Mouse (Mus musculus): ENCODE measurements around the gene Atp11c.

Gene Atp11c

GRCm38 (mm10) chrX:60381711-60382110, 210.8 kb downstream of the Atp11c start:
- DNase-seq: no peak

DNA sequence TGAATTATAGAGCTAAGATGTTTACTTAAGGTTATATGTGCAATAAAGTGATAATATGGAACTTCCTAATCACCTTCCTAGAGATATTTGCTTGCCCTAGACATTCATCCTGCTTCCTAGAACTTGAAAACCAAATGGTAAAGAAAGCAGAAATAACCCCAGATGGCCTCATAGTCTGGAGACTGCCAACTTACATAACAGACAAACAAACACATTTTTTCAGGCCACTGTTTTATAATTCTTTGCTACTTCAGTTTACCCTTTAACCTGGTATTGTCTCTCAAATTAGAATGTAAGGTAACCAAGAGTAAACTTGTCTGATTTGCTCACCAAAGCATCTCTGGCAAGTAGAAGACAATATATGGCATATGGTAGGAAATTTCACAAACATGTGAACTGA, 212.1 kb downstream of the Atp11c start:
- no peak for DNase-seq

- no peak for DNase-seq
Observed at GRCm38 (mm10) chrX:60348741-60349140, 243.8 kb downstream of the Atp11c start.

DNA sequence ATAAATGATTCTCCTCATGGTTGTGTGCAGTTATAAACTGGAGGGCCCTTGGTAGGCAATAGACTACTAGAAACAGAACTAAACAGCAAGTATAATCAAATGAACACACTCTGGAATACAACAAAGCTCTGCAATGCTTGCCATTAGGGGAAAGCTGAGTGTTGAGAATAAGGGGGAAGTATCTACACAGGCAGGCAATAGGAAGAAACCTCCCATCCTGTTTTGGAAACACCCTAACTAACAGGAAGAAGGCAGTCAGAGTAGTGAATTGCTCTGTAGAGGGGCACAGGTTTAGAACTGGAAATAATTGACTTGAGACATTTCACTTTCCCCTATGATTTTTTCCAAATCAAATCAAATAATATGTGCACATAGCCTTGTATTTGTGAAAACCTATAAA, 247.1 kb downstream of the Atp11c start:
- no peak for DNase-seq

GRCm38 (mm10) chrX:60344991-60345390, 247.5 kb downstream of the Atp11c start:
- DNase-seq: no peak

GRCm38 (mm10) chrX:60329735-60330134, 262.8 kb downstream of the Atp11c start:
- no peak for DNase-seq

- DNase-seq: no peak
Observed at GRCm38 (mm10) chrX:60321321-60321720, 271.2 kb downstream of the Atp11c start.

GRCm38 (mm10) chrX:60317661-60318060, 274.8 kb downstream of the Atp11c start:
- DNase-seq: no peak

DNA sequence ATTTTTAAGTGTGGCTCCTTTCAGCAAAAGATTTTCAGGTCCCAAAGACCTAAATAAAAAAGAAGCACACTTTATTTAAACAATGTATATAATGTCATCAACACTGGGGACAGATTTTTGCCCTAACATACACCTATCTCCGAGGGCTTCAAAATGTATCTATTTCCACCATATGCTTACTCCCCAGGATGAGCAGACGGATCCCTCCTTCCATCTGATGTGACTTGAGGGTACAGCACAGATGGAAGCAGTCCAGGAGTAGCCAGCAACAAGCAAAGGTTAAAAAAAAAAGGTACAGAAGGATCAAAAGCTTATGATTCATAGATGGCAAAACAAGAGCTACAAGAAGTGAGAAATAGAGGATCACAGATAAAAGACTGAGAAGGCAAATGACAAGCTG, 300.2 kb downstream of the Atp11c start:
- DNase-seq: no peak

DNA sequence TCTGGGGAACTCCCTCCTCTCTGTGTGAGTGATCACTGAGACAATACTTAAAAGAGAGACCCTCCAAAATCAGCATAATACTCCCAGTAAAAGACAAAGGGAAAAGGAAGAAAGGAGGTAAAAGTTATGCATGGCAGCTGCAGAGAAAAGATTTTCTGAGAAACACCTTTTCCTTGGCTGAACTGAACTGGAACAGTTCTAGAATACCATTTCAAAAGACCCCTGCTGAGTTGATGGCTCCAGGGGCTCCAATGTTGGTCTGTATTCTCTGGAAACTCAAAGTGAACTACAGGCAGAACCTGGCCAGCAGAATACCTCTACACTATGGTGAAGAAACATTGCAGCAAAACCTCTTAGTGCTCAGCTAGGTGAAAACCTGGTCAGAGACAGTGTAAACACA, 337.2 kb downstream of the Atp11c start:
- DNase-seq: no peak

GRCm38 (mm10) chrX:60187726-60188125, 404.8 kb downstream of the Atp11c start:
- no peak for DNase-seq

- DNase-seq: no peak
Observed at GRCm38 (mm10) chrX:60182611-60183010, 409.9 kb downstream of the Atp11c start.

DNA sequence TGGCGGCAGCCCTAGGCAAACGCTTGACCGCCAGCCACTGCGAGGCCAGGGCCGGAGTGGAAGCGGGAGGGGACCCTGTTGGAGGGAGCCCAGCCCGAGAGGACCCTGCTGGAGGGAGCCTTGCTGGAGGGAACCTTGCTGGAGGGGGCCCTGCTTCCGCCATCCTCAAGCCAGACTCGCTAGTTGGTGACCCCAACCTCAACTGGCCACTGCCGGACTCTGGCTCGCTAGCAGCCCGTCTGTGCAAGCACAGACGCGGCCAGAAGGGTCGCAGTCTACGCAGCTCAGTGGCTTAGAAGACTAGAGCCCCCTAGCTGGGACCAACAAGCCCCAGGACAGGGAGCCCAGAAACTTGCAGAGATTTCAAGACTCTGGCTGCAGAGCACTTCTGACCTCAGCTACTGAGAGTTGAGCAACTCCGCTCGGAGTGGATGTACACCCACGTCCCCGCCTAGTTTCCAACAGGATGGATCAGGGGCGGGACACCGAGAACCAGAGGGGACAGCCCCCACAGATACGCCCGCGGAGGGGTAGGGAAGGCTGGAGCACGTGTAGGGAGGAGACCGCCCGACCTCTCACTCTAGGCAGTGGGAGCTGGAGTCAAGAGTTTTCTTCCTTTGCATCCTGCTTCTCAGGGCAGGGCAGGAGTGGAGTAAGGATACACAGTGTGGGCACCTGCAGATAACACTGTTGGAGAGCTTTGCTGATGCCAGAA, 413.6 kb downstream of the Atp11c start, which contains the start of gene Mcf2:
Gene Mcf2 (minus strand): TSS at position 346 of the 715 bp plus-strand sequence.
- no peak for DNase-seq

- DNase-seq: no peak
Observed at GRCm38 (mm10) chrX:60178025-60178743, 414.3 kb downstream of the Atp11c start.
